Mouse (Mus musculus): ENCODE results near the gene Tmem255a.

DNA sequence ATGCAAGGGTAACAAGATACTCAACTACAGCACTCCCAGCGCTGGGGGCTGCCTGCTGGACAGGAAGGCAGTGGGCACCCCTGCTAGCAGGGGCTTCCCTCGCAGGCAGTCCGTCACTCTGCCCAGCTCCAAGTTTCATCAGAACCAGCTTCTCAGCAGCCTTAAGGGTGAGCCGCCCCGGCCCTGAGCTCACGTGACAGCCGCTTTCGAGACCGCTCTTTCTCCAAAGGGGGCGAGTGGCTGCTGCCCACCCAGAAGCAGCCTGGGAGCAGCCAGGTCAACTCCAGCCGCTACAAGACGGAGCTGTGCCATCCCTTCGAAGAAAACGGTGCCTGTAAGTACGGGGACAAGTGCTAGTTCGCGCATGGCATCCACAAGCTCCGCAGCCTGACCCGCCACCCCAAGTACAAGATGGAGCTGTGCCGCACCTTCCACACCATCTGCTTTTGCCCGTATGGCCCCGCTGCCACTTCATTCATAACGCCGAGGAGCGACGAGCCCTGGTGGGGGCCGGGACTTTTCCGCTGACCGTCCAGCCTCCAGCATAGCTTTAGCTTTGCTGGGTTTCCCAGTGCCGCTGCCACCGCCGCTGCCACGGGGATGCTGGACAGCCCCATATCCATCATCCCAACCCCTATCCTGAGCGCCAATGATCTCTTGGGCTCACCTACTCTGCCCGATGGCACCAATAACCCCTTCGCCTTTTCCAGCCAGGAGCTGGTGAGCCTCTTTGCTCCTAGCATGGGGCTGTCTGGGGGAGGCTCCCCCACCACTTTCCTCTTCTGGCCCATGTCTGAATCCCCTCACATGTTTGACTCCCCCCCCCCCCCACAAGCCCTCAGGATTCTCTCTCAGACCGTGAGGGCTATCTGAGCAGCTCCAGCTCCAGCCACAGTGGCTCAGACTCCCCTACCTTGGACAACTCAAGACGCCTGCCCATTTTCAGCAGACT is 71.3 kb downstream of the Tmem255a start:
- TF ChIP-seq CTCF (IDR thresholded peaks at IDR 0.05; ENCODE audit: low read depth, low read length), result no peak
- TF ChIP-seq POLR2A (IDR thresholded peaks at IDR 0.05; ENCODE audit: insufficient read depth, low read length), result no peak
